Mouse (Mus musculus): Measurements from ENCODE around the gene Ehbp1.

GRCm38 (mm10) chr11:22271889-22272288 lies 70.2 kb downstream of the Ehbp1 start:
- TF ChIP-seq POLR2A (IDR thresholded peaks at IDR 0.05; ENCODE audit: low read depth, low read length), result no peak
- TF ChIP-seq CTCF (IDR thresholded peaks at IDR 0.05; ENCODE audit: borderline replicate concordance, insufficient read depth, low read length), result no peak
